In genomic region chr7:35015252-35015651, GRCm38 (mm10) we compare ENCODE assay signal across 15 mouse cellular contexts.
"Had no signal": no experiment of that assay in that cellular context is flagged by ENCODE, and none has a peak within 500 bp of the region (broad histone marks: within the 10 kb centered on the region; RNA-seq: fewer than 3 reads in every experiment).

No protein-coding gene starts in this region.

- DNase-seq: liver, postnatal 0 days; lung, embryonic 14.5 days; lung, postnatal 10 days; lung, postnatal 4 days; right cerebral cortex, postnatal 14 days; spleen, adult 18-20 months; thymus, adult 18-20 months; thymus, postnatal 14 days; thymus, postnatal 36 days had no signal

- H3K4me2 ChIP-seq: liver, embryonic 15.5 days; lung, embryonic 14.5 days; midbrain, embryonic 11.5 days; midbrain, embryonic 13.5 days; midbrain, embryonic 15.5 days; neural tube, embryonic 12.5 days had no signal

- H3K9ac ChIP-seq: liver, embryonic 15.5 days; liver, postnatal 0 days; lung, embryonic 14.5 days; midbrain, embryonic 13.5 days; midbrain, embryonic 15.5 days; neural tube, embryonic 12.5 days had no signal

- H3K4me1 ChIP-seq: liver, embryonic 15.5 days; megakaryocyte, embryonic 14.5 days had no signal

- H3K27me3 ChIP-seq: liver, embryonic 15.5 days; megakaryocyte, embryonic 14.5 days; midbrain, embryonic 13.5 days; midbrain, embryonic 15.5 days; neural tube, embryonic 12.5 days had no signal

- H3K36me3 ChIP-seq: liver, embryonic 15.5 days; midbrain, embryonic 13.5 days; midbrain, embryonic 15.5 days; neural tube, embryonic 12.5 days had no signal

- ATAC-seq: liver, postnatal 0 days; midbrain, embryonic 13.5 days; midbrain, embryonic 15.5 days had no signal

- H3K4me3 ChIP-seq: liver, embryonic 15.5 days; megakaryocyte, embryonic 14.5 days; midbrain, embryonic 13.5 days; midbrain, embryonic 15.5 days; neural tube, embryonic 12.5 days had no signal

- H3K9me3 ChIP-seq: liver, embryonic 15.5 days; midbrain, embryonic 13.5 days; midbrain, embryonic 15.5 days; neural tube, embryonic 12.5 days had no signal

- H3K27ac ChIP-seq: liver, embryonic 15.5 days; midbrain, embryonic 13.5 days; midbrain, embryonic 15.5 days; neural tube, embryonic 12.5 days had no signal
